Mouse (Mus musculus) forebrain, embryonic 14.5 days (tissue): ENCODE measurements around the gene AY358078. TPM values are rescaled to one million over a fixed set of nuclear protein-coding genes. Genes with fewer than 3 reads are reported as not detected.
"Not testable (repeated sequence)": the region's sequence is repeated elsewhere in the genome, so short reads cannot be mapped to it uniquely, and the experiment has no call there.

ENCODE experiments used
- ATAC-seq: fragments of 200-750 bp; cut with Nextera tagmentation; 2 replicates; pipeline ENCODE4 v1.8.0; 2017; ENCODE audit warnings: mild to moderate bottlenecking, moderate library complexity
- DNase-seq: peaks from one replicate; pipeline ENCODE4 v3.0.0-alpha.2; 2015; ENCODE audit warnings: low spot score
- H3K27ac ChIP-seq: fragments of 300-500 bp; sonication (generic); 2 replicates; pipeline ENCODE4 v1.5.1; 2014; ENCODE audit warnings: low read depth, mild to moderate bottlenecking, control low read depth, low read length, moderate library complexity
- H3K27me3 ChIP-seq: fragments of 300-500 bp; sonication (generic); replicated peaks from 2 replicates; pipeline ENCODE4 v1.6.1; 2014; ENCODE audit warnings: low read length, control low read depth, mixed read lengths; ENCODE audit not compliant: control insufficient read depth, insufficient read depth
- H3K36me3 ChIP-seq: fragments of 300-500 bp; sonication (generic); 2 replicates; pipeline ENCODE4 v1.6.1; 2014; ENCODE audit warnings: low read length, control low read depth; ENCODE audit not compliant: control insufficient read depth, insufficient read depth
- H3K4me1 ChIP-seq: fragments of 300-500 bp; sonication (generic); 2 replicates; pipeline ENCODE4 v1.6.1; 2014; ENCODE audit warnings: antibody characterized with exemption, low read length, control low read depth; ENCODE audit not compliant: control insufficient read depth, insufficient read depth
- H3K4me2 ChIP-seq: fragments of 300-500 bp; sonication (generic); 2 replicates; pipeline ENCODE4 v1.6.1; 2014; ENCODE audit warnings: mild to moderate bottlenecking, control low read depth, low read length
- H3K4me3 ChIP-seq: fragments of 300-500 bp; sonication (generic); 2 replicates; pipeline ENCODE4 v1.5.1; 2014; ENCODE audit warnings: low read depth, low read length, control low read depth
- H3K9ac ChIP-seq: fragments of 300-500 bp; sonication (generic); 2 replicates; pipeline ENCODE4 v1.6.1; 2014; ENCODE audit warnings: mild to moderate bottlenecking, low read length, control low read depth, moderate library complexity
- H3K9me3 ChIP-seq: fragments of 300-500 bp; sonication (generic); replicated peaks from 2 replicates; pipeline ENCODE4 v1.6.1; 2016; ENCODE audit warnings: low read length, control low read depth, mixed read lengths; ENCODE audit not compliant: control insufficient read depth
- WGBS: fragments of 180-500 bp; shearing (Covaris S2); extraction: QIAGEN DNeasy Blood & Tissue Kit; methylation state at CpG from one replicate; pipeline ENCODE4 v1.1.7; 2014; 5-methylcytosine and 5-hydroxymethylcytosine counted together
- polyA plus RNA-seq: library from polyadenylated mRNA; unstranded; fragments of >200 nt; fragmentation: Nextera tagmentation; extraction: Ambion mirVana; gene quantifications from 2 replicates; pipeline ENCODE4 v1.2.1, GENCODE M21; 2014

AY358078 gene
- polyA plus RNA-seq, 1 experiment from 2014 or later = not detected

GRCm38 (mm10) chr14:51794106-51794505, 5.7 kb upstream of the AY358078 start:
- no peaks in the 10 kb centered on the region for H3K27me3 ChIP-seq
- H3K36me3 ChIP-seq = no peaks in the 10 kb centered on the region
- no peak overlapping the region for H3K4me3 ChIP-seq
- no peak for ATAC-seq
- H3K4me2 ChIP-seq = no peak overlapping the region
- no peaks in the 10 kb centered on the region for H3K9me3 ChIP-seq
- no peak overlapping the region for H3K9ac ChIP-seq
- no peaks in the 10 kb centered on the region for H3K4me1 ChIP-seq
- DNase-seq = no peak
- no peak overlapping the region for H3K27ac ChIP-seq
- 84% methylated on average over 2 of the region's 2 CpGs for WGBS

GRCm38 (mm10) chr14:51826625-51827024, 26.8 kb downstream of the AY358078 start:
- 68% methylated on average over 1 of the region's 1 CpGs for WGBS
- H3K9ac ChIP-seq = no peak overlapping the region
- H3K4me3 ChIP-seq = no peak overlapping the region
- DNase-seq (no peak), ATAC-seq (no peak)
- no peaks in the 10 kb centered on the region for H3K9me3 ChIP-seq
- no peaks in the 10 kb centered on the region for H3K27me3 ChIP-seq
- no peaks in the 10 kb centered on the region for H3K4me1 ChIP-seq
- H3K36me3 ChIP-seq = no peaks in the 10 kb centered on the region
- no peak overlapping the region for H3K27ac ChIP-seq
- H3K4me2 ChIP-seq = no peak overlapping the region

- DNase-seq (peak; percentile 7), ATAC-seq (peak; percentile 74; the same call in 1 of the 2 replicates)
- not testable (repeated sequence) for H3K9ac ChIP-seq, H3K36me3 ChIP-seq, H3K4me3 ChIP-seq, H3K27me3 ChIP-seq, H3K4me1 ChIP-seq, H3K27ac ChIP-seq, H3K9me3 ChIP-seq, H3K4me2 ChIP-seq
- 45% methylated on average over 5 of the region's 5 CpGs for WGBS
Observed at GRCm38 (mm10) chr14:51827842-51828241, 28.0 kb downstream of the AY358078 start.

- Histone ChIP-seq H3K27me3 (no peaks in the 10 kb centered on the region), H3K9me3 (no peaks in the 10 kb centered on the region), H3K4me3 (no peak overlapping the region), H3K27ac (no peak overlapping the region), H3K4me2 (no peak overlapping the region), H3K9ac (no peak overlapping the region), H3K4me1 (no peaks in the 10 kb centered on the region), H3K36me3 (no peaks in the 10 kb centered on the region)
- ATAC-seq = no peak
- 83% methylated on average over 6 of the region's 6 CpGs for WGBS
- no peak for DNase-seq
Observed at GRCm38 (mm10) chr14:51829188-51829587, 29.3 kb downstream of the AY358078 start.

GRCm38 (mm10) chr14:51838480-51838879, 38.6 kb downstream of the AY358078 start:
- 31% methylated on average over 2 of the region's 2 CpGs for WGBS
- ATAC-seq, H3K9me3 ChIP-seq, DNase-seq, H3K4me1 ChIP-seq, H3K27me3 ChIP-seq, H3K4me2 ChIP-seq, H3K4me3 ChIP-seq, H3K9ac ChIP-seq, H3K27ac ChIP-seq, H3K36me3 ChIP-seq: not testable (repeated sequence)

- H3K9ac ChIP-seq = no peak overlapping the region
- H3K27ac ChIP-seq = no peak overlapping the region
- peak; percentile 61 for DNase-seq
- H3K27me3 ChIP-seq = no peaks in the 10 kb centered on the region
- no peaks in the 10 kb centered on the region for H3K9me3 ChIP-seq
- peak; percentile 72; the same call in 1 of the 2 replicates for ATAC-seq
- H3K4me1 ChIP-seq = no peaks in the 10 kb centered on the region; the same call in 1 of the 2 replicates
- no peak overlapping the region for H3K4me3 ChIP-seq
- WGBS = 53% methylated on average over 1 of the region's 1 CpGs
- H3K36me3 ChIP-seq = no peaks in the 10 kb centered on the region
- no peak overlapping the region for H3K4me2 ChIP-seq
Observed at GRCm38 (mm10) chr14:51842250-51842649, 42.4 kb downstream of the AY358078 start.

- H3K36me3 ChIP-seq = no peaks in the 10 kb centered on the region
- H3K4me1 ChIP-seq = no peaks in the 10 kb centered on the region; the same call in 1 of the 2 replicates
- no peak overlapping the region for H3K4me2 ChIP-seq
- H3K9me3 ChIP-seq = no peaks in the 10 kb centered on the region
- DNase-seq = no peak
- H3K27me3 ChIP-seq = no peaks in the 10 kb centered on the region
- 93% methylated on average over 2 of the region's 2 CpGs for WGBS
- no peak overlapping the region for H3K27ac ChIP-seq
- ATAC-seq = no peak
- H3K9ac ChIP-seq = no peak overlapping the region
- no peak overlapping the region for H3K4me3 ChIP-seq
Observed at GRCm38 (mm10) chr14:51842781-51843180, 42.9 kb downstream of the AY358078 start.

GRCm38 (mm10) chr14:51843882-51844281, 44.0 kb downstream of the AY358078 start:
- H3K9ac ChIP-seq = no peak overlapping the region
- DNase-seq (no peak), ATAC-seq (no peak)
- no peaks in the 10 kb centered on the region for H3K27me3 ChIP-seq
- no peak overlapping the region for H3K27ac ChIP-seq
- H3K4me1 ChIP-seq = no peaks in the 10 kb centered on the region; the same call in 1 of the 2 replicates
- no peak overlapping the region for H3K4me3 ChIP-seq
- no peak overlapping the region for H3K4me2 ChIP-seq
- no peaks in the 10 kb centered on the region for H3K36me3 ChIP-seq
- no peaks in the 10 kb centered on the region for H3K9me3 ChIP-seq

GRCm38 (mm10) chr14:51846566-51846965, 46.7 kb downstream of the AY358078 start:
- Histone ChIP-seq H3K9ac (no peak overlapping the region), H3K4me1 (no peaks in the 10 kb centered on the region; the same call in 1 of the 2 replicates), H3K9me3 (no peaks in the 10 kb centered on the region), H3K36me3 (no peaks in the 10 kb centered on the region), H3K4me3 (no peak overlapping the region), H3K27me3 (no peaks in the 10 kb centered on the region), H3K4me2 (no peak overlapping the region), H3K27ac (no peak overlapping the region)
- 53% methylated on average over 3 of the region's 3 CpGs for WGBS
- no peak for DNase-seq
- ATAC-seq = no peak
